24 mouse cellular contexts compared by ENCODE assay signal in genomic region chr5:7457102-7457501, GRCm38 (mm10).
DNase-seq lines count a peak whose midpoint lies in the region; ATAC-seq and TF ChIP-seq lines count a peak whose summit lies in the region.
"Had no signal": no experiment of that assay in that cellular context is flagged by ENCODE, and none has a peak within 500 bp of the region (broad histone marks: within the 10 kb centered on the region; RNA-seq: fewer than 3 reads in every experiment).

No protein-coding gene starts in this region.

- H3K4me3 ChIP-seq in MEL (ENCODE audit: control insufficient read depth in 1 of 2, insufficient read depth in 1 of 2, low read depth in 2 of 2, low read length in 2 of 2): no peak overlapping the region
- no peak overlapping the region for H3K4me3 ChIP-seq in hindbrain, embryonic 14.5 days (replicated peaks; ENCODE audit: low read length)
- H3K4me3 ChIP-seq: embryonic facial prominence, embryonic 10.5 days; embryonic facial prominence, embryonic 12.5 days; forebrain, embryonic 10.5 days; forebrain, embryonic 12.5 days had no signal

- no peaks in the 10 kb centered on the region for H3K9me3 ChIP-seq in MEL (replicated peaks; ENCODE audit: insufficient read depth, low read length)
- no peaks in the 10 kb centered on the region for H3K9me3 ChIP-seq in hindbrain, embryonic 14.5 days (ENCODE audit: control insufficient read depth, low read length)
- H3K9me3 ChIP-seq: embryonic facial prominence, embryonic 10.5 days; embryonic facial prominence, embryonic 12.5 days; forebrain, embryonic 10.5 days; forebrain, embryonic 12.5 days; G1E had no signal

- TF ChIP-seq RAD21 in MEL (IDR thresholded peaks at IDR 0.05; ENCODE audit: low read depth, low read length): no peak

- TF ChIP-seq EP300 in MEL (IDR thresholded peaks at IDR 0.05; ENCODE audit: low read depth in 1 of 2, low read length in 2 of 2): no peak

- no peaks in the 10 kb centered on the region for H3K27me3 ChIP-seq in MEL (ENCODE audit: control insufficient read depth in 1 of 2, insufficient read depth in 2 of 2, low read length in 2 of 2)
- no peaks in the 10 kb centered on the region for H3K27me3 ChIP-seq in hindbrain, embryonic 14.5 days (ENCODE audit: control insufficient read depth, insufficient read depth, low read length)
- H3K27me3 ChIP-seq: embryonic facial prominence, embryonic 12.5 days; forebrain, embryonic 12.5 days had no signal

- TF ChIP-seq CTCF in MEL (IDR thresholded peaks at IDR 0.05 in 2 of 3, conservative IDR thresholded peaks at IDR 0.05 in 1 of 3; ENCODE audit: control insufficient read depth in 1 of 3, insufficient read depth in 1 of 3, low read depth in 2 of 3, low read length in 3 of 3, poor library complexity in 1 of 3, severe bottlenecking in 1 of 3): no peak

- 87% methylated on average over 3 of the region's 3 CpGs for WGBS in hindbrain, embryonic 14.5 days

- no peaks in the 10 kb centered on the region for H3K4me1 ChIP-seq in MEL (ENCODE audit: control insufficient read depth in 1 of 2, insufficient read depth in 2 of 2, low read length in 2 of 2)
- no peaks in the 10 kb centered on the region for H3K4me1 ChIP-seq in hindbrain, embryonic 14.5 days (replicated peaks; ENCODE audit: control insufficient read depth, insufficient read depth, low read length)
- H3K4me1 ChIP-seq: embryonic facial prominence, embryonic 10.5 days; embryonic facial prominence, embryonic 12.5 days; forebrain, embryonic 10.5 days; forebrain, embryonic 12.5 days had no signal

- H3K4me2 ChIP-seq in hindbrain, embryonic 14.5 days (replicated peaks): no peak overlapping the region
- H3K4me2 ChIP-seq: embryonic facial prominence, embryonic 12.5 days; forebrain, embryonic 12.5 days had no signal

- H3K36me3 ChIP-seq in MEL (ENCODE audit: control insufficient read depth in 1 of 2, insufficient read depth in 2 of 2, low read length in 2 of 2): no peaks in the 10 kb centered on the region
- H3K36me3 ChIP-seq in hindbrain, embryonic 14.5 days (replicated peaks; ENCODE audit: control insufficient read depth, insufficient read depth): no peaks in the 10 kb centered on the region
- H3K36me3 ChIP-seq: embryonic facial prominence, embryonic 10.5 days; embryonic facial prominence, embryonic 12.5 days; forebrain, embryonic 10.5 days; forebrain, embryonic 12.5 days; G1E had no signal

- no peak for TF ChIP-seq POLR2A in MEL (IDR thresholded peaks at IDR 0.05; ENCODE audit: control insufficient read depth in 1 of 2, insufficient read depth in 1 of 2, low read depth in 1 of 2, low read length in 2 of 2, poor library complexity in 1 of 2)

- ATAC-seq in common myeloid progenitor, adult 5-6 weeks (replicated peaks; ENCODE audit: low read depth, poor library complexity, severe bottlenecking): peak; percentile 88
- ATAC-seq in hematopoietic stem cell, adult 5-6 weeks (replicated peaks in 1 of 2; ENCODE audit: insufficient read depth in 1 of 2, low FRiP score in 2 of 2, low TSS enrichment in 1 of 2, low read depth in 1 of 2, poor library complexity in 2 of 2, severe bottlenecking in 2 of 2): peak; percentile 71 to 85; a peak in 3 of 4 replicates
- no peak for ATAC-seq in cerebellum, adult (ENCODE audit: insufficient number of reproducible peaks, low FRiP score, low TSS enrichment)
- no peak for ATAC-seq in erythroid progenitor cell, adult 5-6 weeks (replicated peaks; ENCODE audit: low FRiP score, poor library complexity, severe bottlenecking)
- no peak for ATAC-seq in hindbrain, embryonic 14.5 days (ENCODE audit: low FRiP score)
- ATAC-seq: forebrain, embryonic 14.5 days; forebrain, embryonic 16.5 days had no signal

- no peak overlapping the region for H3K9ac ChIP-seq in MEL (ENCODE audit: control insufficient read depth, low read depth, low read length, poor library complexity, severe bottlenecking)
- no peak overlapping the region for H3K9ac ChIP-seq in hindbrain, embryonic 14.5 days
- H3K9ac ChIP-seq: embryonic facial prominence, embryonic 12.5 days; forebrain, embryonic 12.5 days had no signal

- peak; percentile 17 for DNase-seq in 416B (ENCODE audit: low read depth)
- DNase-seq in MEL (ENCODE audit: low read depth, low spot score): peak; percentile 2
- DNase-seq in gastrocnemius, adult 8-10 months (ENCODE audit: low spot score in 2 of 2): no peak
- DNase-seq in hindbrain, embryonic 14.5 days (ENCODE audit: low spot score): no peak
- DNase-seq: adrenal gland, adult 2 months; adrenal gland, postnatal 10 days; adrenal gland, postnatal 25 days; cerebellum, adult 11 months; cerebellum, adult 18-20 months; cerebellum, adult 8-10 months; cerebellum, adult 9-11 months; cerebellum, postnatal 14 days; cerebellum, postnatal 36 days had no signal

- no peak overlapping the region for H3K27ac ChIP-seq in MEL (ENCODE audit: control insufficient read depth, low read depth, low read length)
- no peak overlapping the region for H3K27ac ChIP-seq in hindbrain, embryonic 14.5 days
- H3K27ac ChIP-seq: embryonic facial prominence, embryonic 10.5 days; embryonic facial prominence, embryonic 12.5 days; forebrain, embryonic 10.5 days; forebrain, embryonic 12.5 days had no signal

- H3K79me2 ChIP-seq in MEL (ENCODE audit: control insufficient read depth, insufficient read depth, low read length, poor library complexity): no peaks in the 10 kb centered on the region

TF ChIP-seq in MEL, 35 proteins besides CTCF, POLR2A, EP300 and RAD21:
- no peak for TF ChIP-seq POLR2AphosphoS2 (IDR thresholded peaks at IDR 0.05; ENCODE audit: low read length)
- no peak for TF ChIP-seq MXI1 (IDR thresholded peaks at IDR 0.05; ENCODE audit: low read depth, low read length)
- TF ChIP-seq MAZ (IDR thresholded peaks at IDR 0.05; ENCODE audit: low read depth, low read length): no peak
- TF ChIP-seq JUND (IDR thresholded peaks at IDR 0.05; ENCODE audit: low read depth, low read length): no peak
- TF ChIP-seq E2F4 (IDR thresholded peaks at IDR 0.05; ENCODE audit: borderline replicate concordance, low read depth, low read length): no peak
- TF ChIP-seq MYB (IDR thresholded peaks at IDR 0.05; ENCODE audit: low read depth, low read length): no peak
- TF ChIP-seq HCFC1 (IDR thresholded peaks at IDR 0.05; ENCODE audit: low read depth, low read length): no peak
- no peak for TF ChIP-seq ZKSCAN1 (IDR thresholded peaks at IDR 0.05; ENCODE audit: low read depth, low read length)

Comparison
In these comparisons a context has a peak if more than half of its experiments do, and no peak if none do; other contexts are left out.
1. DNase-seq: peak in 416B (single experiment) and MEL (single experiment); none in gastrocnemius, adult 8-10 months (0 of 2) and hindbrain, embryonic 14.5 days (single experiment).
2. ATAC-seq: peak in common myeloid progenitor, adult 5-6 weeks (single experiment) and hematopoietic stem cell, adult 5-6 weeks (2 of 2); none in cerebellum, adult (single experiment), erythroid progenitor cell, adult 5-6 weeks (single experiment) and hindbrain, embryonic 14.5 days (single experiment).